Mouse (Mus musculus): ENCODE data around the gene Gm29776.

GRCm38 (mm10) chr14:54660009-54660408 lies 38.6 kb downstream of the Gm29776 start:
- TF ChIP-seq CTCF (IDR thresholded peaks at IDR 0.05; ENCODE audit: low read depth): no peak
- TF ChIP-seq EP300 (IDR thresholded peaks at IDR 0.05; ENCODE audit: low read depth): no peak

Data from heart, postnatal 0 days (tissue).